Mouse (Mus musculus) gonadal fat pad, adult 2 months (tissue): ENCODE results near the gene Rb1. TPM values are rescaled to one million over a fixed set of nuclear protein-coding genes. Genes with fewer than 3 reads are reported as not detected.

Experiments used
- DNase-seq: peaks from one replicate; pipeline ENCODE4 v3.0.0-alpha.2; 2012; ENCODE audit warnings: low read depth
- polyA plus RNA-seq: library from polyadenylated mRNA; depleted of rRNA; stranded (reverse); fragments of >200 nt; gene quantifications from 2 replicates; pipeline ENCODE4 v1.2.3, GENCODE M21; 2012

The Rb1 gene
- polyA plus RNA-seq, 1 experiment: 8.8 TPM

- DNase-seq: no peak
Observed at GRCm38 (mm10) chr14:73336316-73337080, 10.9 kb upstream of the Rb1 start.

GRCm38 (mm10) chr14:73334926-73335805, 9.5 kb upstream of the Rb1 start:
- no peak for DNase-seq

DNA sequence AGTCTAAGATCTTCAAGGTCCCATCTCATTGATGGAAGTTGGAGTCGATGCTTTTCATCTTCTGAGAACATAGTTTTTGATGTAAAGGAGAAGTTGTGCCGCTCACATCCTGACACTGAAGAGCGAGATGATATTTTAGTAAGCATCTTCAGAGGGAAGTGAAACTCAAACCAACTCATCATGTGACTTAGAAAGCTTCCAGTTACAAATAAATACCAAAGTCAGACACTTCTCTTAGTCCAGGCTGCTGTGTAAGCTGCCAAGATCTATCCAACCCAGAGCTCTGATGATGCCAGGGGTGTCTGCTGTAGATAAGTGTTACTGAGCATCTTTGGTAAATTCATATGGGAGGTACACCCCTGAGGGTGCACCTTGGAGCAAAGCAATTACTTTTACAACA, 8.3 kb upstream of the Rb1 start:
- no peak for DNase-seq

- no peak for DNase-seq
Observed at GRCm38 (mm10) chr14:73331386-73331785, 5.8 kb upstream of the Rb1 start.

GRCm38 (mm10) chr14:73329871-73330270, 4.2 kb upstream of the Rb1 start:
- no peak for DNase-seq

DNA sequence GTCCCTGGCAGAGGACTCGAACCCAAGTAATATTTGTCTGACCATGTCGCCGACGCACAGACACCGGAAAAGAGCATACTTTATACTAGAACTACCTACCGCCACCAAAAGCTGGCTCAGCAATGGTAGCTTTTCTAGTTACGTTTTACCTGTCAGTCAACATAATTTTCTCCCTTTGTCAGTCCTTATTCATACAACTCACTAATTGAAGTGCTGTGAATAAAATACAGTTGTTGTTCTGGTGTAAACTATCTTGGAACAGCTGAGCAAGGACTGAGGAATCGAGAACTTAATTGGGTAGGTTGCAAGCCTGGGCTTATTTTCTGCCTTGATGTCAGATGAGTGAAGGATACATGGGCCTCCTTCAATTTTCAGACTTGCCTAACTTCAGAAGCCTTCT, 889 bp upstream of the Rb1 start:
- DNase-seq: no peak

DNA sequence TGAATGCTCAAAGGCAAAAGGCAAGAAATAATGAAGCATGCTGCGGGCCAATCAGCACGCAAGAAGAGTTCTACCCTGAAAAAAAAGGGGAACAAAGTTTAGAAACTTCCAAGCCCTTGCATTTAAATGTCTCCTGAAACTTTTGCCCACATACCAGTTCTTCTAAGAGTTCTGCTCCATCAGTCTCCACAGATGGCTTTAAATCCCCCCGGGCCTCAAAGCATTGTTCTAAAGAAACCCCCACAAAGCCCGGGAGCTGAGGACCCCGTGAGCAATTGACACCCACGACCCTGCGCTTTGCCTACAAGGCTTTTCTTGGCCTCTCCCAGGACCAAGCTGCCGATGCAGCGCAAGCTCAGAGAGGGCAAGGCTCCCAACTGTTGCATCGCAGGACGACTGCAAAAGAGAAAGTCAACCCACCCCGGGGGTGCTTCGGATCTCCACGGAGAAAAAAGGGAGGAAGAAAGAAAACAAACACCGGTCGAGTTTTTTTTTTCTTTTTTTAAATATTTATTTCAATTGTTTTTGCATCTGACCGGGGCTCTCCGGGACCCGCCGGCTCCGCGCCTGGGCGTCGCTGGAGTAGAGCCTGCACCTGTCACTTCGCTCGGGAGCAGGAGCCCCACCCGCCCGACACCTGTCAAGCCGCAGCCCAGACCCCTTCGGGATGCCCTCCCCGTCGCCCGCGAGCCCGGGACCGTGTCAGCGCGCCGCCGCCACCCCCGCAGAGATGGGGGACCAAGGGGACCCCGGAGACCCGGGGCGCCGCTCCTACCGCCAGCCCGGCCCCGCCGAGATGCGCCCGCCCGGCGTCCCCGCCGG, 777 bp downstream of the Rb1 start:
- DNase-seq: no peak

GRCm38 (mm10) chr14:73323965-73324364, 1.7 kb downstream of the Rb1 start:
- no peak for DNase-seq

DNA sequence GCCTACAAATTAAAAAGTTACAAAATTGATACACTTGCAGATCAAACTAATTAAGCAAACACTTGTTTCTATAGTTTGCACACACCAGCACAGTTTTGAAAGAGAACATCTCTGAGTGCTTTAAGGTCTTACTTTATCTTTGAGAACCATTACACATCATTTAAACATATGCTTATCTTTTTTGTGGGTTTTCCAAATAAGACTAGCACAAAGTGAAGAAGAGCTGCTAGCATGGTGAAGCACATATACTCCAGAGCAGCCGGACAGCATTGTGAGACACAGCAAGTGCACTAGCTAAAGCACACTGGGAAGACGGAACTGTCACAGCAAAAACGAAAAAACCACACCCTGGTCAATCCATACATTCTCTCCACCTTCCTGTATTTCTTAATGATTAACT, 3.5 kb downstream of the Rb1 start:
- DNase-seq: no peak

- no peak for DNase-seq
Observed at GRCm38 (mm10) chr14:73316933-73317332, 8.7 kb downstream of the Rb1 start.

GRCm38 (mm10) chr14:73313864-73314263, 11.8 kb downstream of the Rb1 start:
- DNase-seq: no peak

DNA sequence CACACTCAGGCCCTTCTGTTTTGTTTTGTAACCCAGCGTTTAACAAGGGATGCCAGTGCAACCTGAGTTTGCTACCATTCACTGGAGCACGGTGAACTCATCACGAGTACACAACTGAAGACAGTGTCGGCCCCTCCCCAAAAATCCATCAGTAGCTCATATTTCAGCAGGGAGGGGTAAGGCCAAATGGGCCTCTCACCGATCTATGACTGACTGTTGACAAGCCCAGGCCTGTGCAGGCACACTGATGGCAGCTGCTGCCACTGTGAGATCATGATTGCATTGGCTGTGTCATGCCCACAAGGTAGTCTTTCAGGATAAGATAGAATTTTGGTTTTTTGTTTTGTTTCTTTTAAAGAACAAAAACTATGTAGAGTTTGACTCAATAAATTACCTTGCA, 12.2 kb downstream of the Rb1 start:
- no peak for DNase-seq

DNA sequence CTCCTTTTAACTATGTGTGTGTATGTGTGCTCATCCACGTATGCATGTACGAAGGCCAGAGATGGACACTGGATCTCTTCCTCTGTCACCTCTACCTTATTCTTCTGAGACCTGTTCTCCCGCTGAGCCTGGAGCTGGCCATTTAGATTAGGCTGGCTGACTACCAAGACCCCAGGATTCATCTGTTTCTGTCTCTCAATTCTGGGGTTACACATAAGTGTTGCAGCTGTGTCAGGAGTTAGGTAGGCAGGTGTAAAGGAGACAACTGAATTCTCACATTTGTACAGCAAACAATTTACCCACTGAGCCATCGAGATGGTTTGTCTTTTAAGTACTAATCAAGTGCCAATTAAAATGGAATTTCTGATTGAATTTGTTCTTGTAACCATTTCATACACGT, 12.7 kb downstream of the Rb1 start:
- no peak for DNase-seq

- DNase-seq: no peak
Observed at GRCm38 (mm10) chr14:73307490-73307889, 18.1 kb downstream of the Rb1 start.

DNA sequence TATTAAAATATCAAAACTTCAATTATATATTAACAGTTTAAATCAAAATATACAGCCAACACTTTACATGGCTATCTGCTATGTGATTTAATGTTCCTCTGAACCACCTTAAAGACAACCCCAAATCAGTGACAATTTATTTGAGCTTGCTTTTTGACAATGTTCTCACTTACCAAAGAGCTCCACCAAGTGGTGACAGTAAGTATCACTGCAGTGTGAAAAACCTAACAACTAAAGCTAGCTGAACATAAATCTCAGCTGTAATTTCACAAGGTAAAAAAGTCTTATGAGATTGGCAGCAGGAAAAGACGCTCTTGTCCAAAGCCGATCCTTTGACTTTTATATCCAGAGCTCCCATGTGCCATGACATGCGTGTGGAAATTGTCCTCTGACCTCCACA, 22.4 kb downstream of the Rb1 start:
- DNase-seq: no peak

- no peak for DNase-seq
Observed at GRCm38 (mm10) chr14:73301856-73302255, 23.8 kb downstream of the Rb1 start.

GRCm38 (mm10) chr14:73295512-73295911, 30.1 kb downstream of the Rb1 start:
- DNase-seq: no peak

- DNase-seq: no peak
Observed at GRCm38 (mm10) chr14:73293616-73294015, 32.0 kb downstream of the Rb1 start.

- DNase-seq: no peak
Observed at GRCm38 (mm10) chr14:73292434-73292833, 33.2 kb downstream of the Rb1 start.

- DNase-seq: no peak
Observed at GRCm38 (mm10) chr14:73289915-73290314, 35.7 kb downstream of the Rb1 start.

- no peak for DNase-seq
Observed at GRCm38 (mm10) chr14:73280996-73281395, 44.6 kb downstream of the Rb1 start.

GRCm38 (mm10) chr14:73279096-73279495, 46.5 kb downstream of the Rb1 start:
- DNase-seq: no peak
